Mouse (Mus musculus): Measurements from ENCODE around the gene Sdhd.
"Not testable (repeated sequence)": the region's sequence is repeated elsewhere in the genome, so short reads cannot be mapped to it uniquely, and the experiment has no call there.

Gene Sdhd

GRCm38 (mm10) chr9:50603189-50603997 is at the start of gene Sdhd, which contains the start of gene Timm8b:
Gene Sdhd (minus strand): TSS chr9:50603812.
Gene Timm8b (plus strand): TSS chr9:50603910.
- peak; percentile 79 for DNase-seq (ENCODE audit: low spot score)

GRCm38 (mm10) chr9:50650503-50650902 is 46.9 kb upstream of the Sdhd start:
- DNase-seq (ENCODE audit: low spot score): no peak

- DNase-seq (ENCODE audit: low spot score): no peak
Observed at GRCm38 (mm10) chr9:50646826-50647370, 43.3 kb upstream of the Sdhd start.

- no peak for DNase-seq (ENCODE audit: low spot score)
Observed at GRCm38 (mm10) chr9:50634270-50634669, 30.7 kb upstream of the Sdhd start.

- no peak for DNase-seq (ENCODE audit: low spot score)
Observed at GRCm38 (mm10) chr9:50633059-50633458, 29.4 kb upstream of the Sdhd start.

GRCm38 (mm10) chr9:50632016-50632688 is 28.5 kb upstream of the Sdhd start:
- DNase-seq (ENCODE audit: low spot score): no peak

GRCm38 (mm10) chr9:50630903-50631302 is 27.3 kb upstream of the Sdhd start:
- not testable (repeated sequence) for DNase-seq (ENCODE audit: low spot score)

GRCm38 (mm10) chr9:50617794-50618330 is 14.2 kb upstream of the Sdhd start:
- no peak for DNase-seq (ENCODE audit: low spot score)

GRCm38 (mm10) chr9:50616766-50617603 is 13.4 kb upstream of the Sdhd start, which contains the start of the genes Pih1d2 and Nkapd1:
Gene Pih1d2 (plus strand): TSS chr9:50617321.
Gene Nkapd1 (minus strand): TSS chr9:50617464.
- DNase-seq (ENCODE audit: low spot score): peak; percentile 90

- no peak for DNase-seq (ENCODE audit: low spot score)
Observed at GRCm38 (mm10) chr9:50616161-50616560, 12.5 kb upstream of the Sdhd start.

- no peak for DNase-seq (ENCODE audit: low spot score)
Observed at GRCm38 (mm10) chr9:50612115-50612514, 8.5 kb upstream of the Sdhd start.

GRCm38 (mm10) chr9:50604338-50604737 is 726 bp upstream of the Sdhd start:
- no peak for DNase-seq (ENCODE audit: low spot score)

GRCm38 (mm10) chr9:50603998-50604324 is 349 bp upstream of the Sdhd start:
- DNase-seq (ENCODE audit: low spot score): no peak

- no peak for DNase-seq (ENCODE audit: low spot score)
Observed at GRCm38 (mm10) chr9:50602055-50602845, 1.4 kb downstream of the Sdhd start.

GRCm38 (mm10) chr9:50601536-50601935 is 2.1 kb downstream of the Sdhd start:
- no peak for DNase-seq (ENCODE audit: low spot score)

GRCm38 (mm10) chr9:50596973-50597372 is 6.6 kb downstream of the Sdhd start:
- no peak for DNase-seq (ENCODE audit: low spot score)

GRCm38 (mm10) chr9:50594794-50595417 is 8.7 kb downstream of the Sdhd start:
- no peak for DNase-seq (ENCODE audit: low spot score)

- DNase-seq (ENCODE audit: low spot score): no peak
Observed at GRCm38 (mm10) chr9:50593544-50593943, 10.1 kb downstream of the Sdhd start.

- no peak for DNase-seq (ENCODE audit: low spot score)
Observed at GRCm38 (mm10) chr9:50592955-50593354, 10.7 kb downstream of the Sdhd start.

- DNase-seq (ENCODE audit: low spot score): no peak
Observed at GRCm38 (mm10) chr9:50590856-50591518, 12.6 kb downstream of the Sdhd start.
